Mouse (Mus musculus) myocyte (in vitro differentiated cells): ENCODE data around the gene Lcp1.

Source experiments
- E2F4 ChIP-seq: IDR thresholded peaks from one replicate; pipeline ENCODE4 v1.6.1; 2011; ENCODE audit warnings: mild to moderate bottlenecking, control low read depth, moderate library complexity; ENCODE audit not compliant: insufficient read depth
- MAX ChIP-seq: IDR thresholded peaks from one replicate; pipeline ENCODE4 v1.6.1; 2011; ENCODE audit warnings: low read depth, mild to moderate bottlenecking, control low read depth
- MYOG ChIP-seq, 3 experiments: IDR thresholded peaks; one replicate each; pipeline ENCODE4 v1.6.1; 2011; ENCODE audit warnings: control low read depth in 2 of 3, low read depth in 2 of 3, mild to moderate bottlenecking in 2 of 3; ENCODE audit not compliant: insufficient read length in 2 of 3, control insufficient read depth in 1 of 3, insufficient read depth in 1 of 3
- POLR2A ChIP-seq: IDR thresholded peaks from one replicate; pipeline ENCODE4 v1.6.1; 2011; ENCODE audit warnings: low read depth, mild to moderate bottlenecking, control low read depth, moderate library complexity; ENCODE audit not compliant: insufficient read length
- POLR2AphosphoS2 ChIP-seq: IDR thresholded peaks from one replicate; pipeline ENCODE4 v1.6.1; 2011; ENCODE audit warnings: low read depth, control low read depth; ENCODE audit not compliant: insufficient read length
- REST ChIP-seq: IDR thresholded peaks from one replicate; pipeline ENCODE4 v1.6.1; 2011; ENCODE audit warnings: mild to moderate bottlenecking, control low read depth, moderate library complexity; ENCODE audit not compliant: insufficient read depth, insufficient read length
- TCF12 ChIP-seq: IDR thresholded peaks from one replicate; pipeline ENCODE4 v1.6.1; 2011; ENCODE audit warnings: mild to moderate bottlenecking, control low read depth; ENCODE audit not compliant: poor library complexity, insufficient read depth, severe bottlenecking
- USF1 ChIP-seq: IDR thresholded peaks from one replicate; pipeline ENCODE4 v1.6.1; 2011; ENCODE audit warnings: low read depth, mild to moderate bottlenecking, control low read depth, moderate library complexity

GRCm38 (mm10) chr14:75164345-75164744 lies 33.4 kb downstream of the Lcp1 start:
- TF ChIP-seq MYOG (IDR thresholded peaks at IDR 0.05; ENCODE audit: control insufficient read depth in 1 of 3, insufficient read depth in 1 of 3, insufficient read length in 2 of 3, low read depth in 2 of 3), result no peak
- no peak for TF ChIP-seq REST
- no peak for TF ChIP-seq POLR2A
- TF ChIP-seq MAX, result no peak
- TF ChIP-seq E2F4, result no peak
- TF ChIP-seq USF1, result no peak
- TF ChIP-seq TCF12, result no peak
- no peak for TF ChIP-seq POLR2AphosphoS2
